Mouse (Mus musculus): ENCODE measurements around the gene Cog1.

GRCm38 (mm10) chr11:113716132-113716531 is 67.2 kb downstream of the Cog1 start:
- TF ChIP-seq CHD1 (IDR thresholded peaks at IDR 0.05; ENCODE audit: low read depth, low read length) (no peak), POLR2AphosphoS2 (IDR thresholded peaks at IDR 0.05; ENCODE audit: low read length) (no peak), KAT2A (conservative IDR thresholded peaks at IDR 0.05; ENCODE audit: low read depth, low read length) (no peak), POLR2A (IDR thresholded peaks at IDR 0.05; ENCODE audit: control insufficient read depth in 1 of 2, insufficient read depth in 1 of 2, low read depth in 1 of 2, low read length in 2 of 2, poor library complexity in 1 of 2) (no peak), CTCF (IDR thresholded peaks at IDR 0.05 in 2 of 3, conservative IDR thresholded peaks at IDR 0.05 in 1 of 3; ENCODE audit: control insufficient read depth in 1 of 3, insufficient read depth in 1 of 3, low read depth in 2 of 3, low read length in 3 of 3, poor library complexity in 1 of 3, severe bottlenecking in 1 of 3) (no peak), ZKSCAN1 (IDR thresholded peaks at IDR 0.05; ENCODE audit: low read depth, low read length) (no peak), MYB (IDR thresholded peaks at IDR 0.05; ENCODE audit: low read depth, low read length) (no peak), MAZ (IDR thresholded peaks at IDR 0.05; ENCODE audit: low read depth, low read length) (no peak), TAL1 (IDR thresholded peaks at IDR 0.05; ENCODE audit: low read length) (no peak), TCF12 (IDR thresholded peaks at IDR 0.05; ENCODE audit: low read depth, low read length) (no peak), EP300 (IDR thresholded peaks at IDR 0.05; ENCODE audit: low read depth in 1 of 2, low read length in 2 of 2) (no peak), GATA1 (IDR thresholded peaks at IDR 0.05; ENCODE audit: low read depth, low read length) (no peak), CHD2 (IDR thresholded peaks at IDR 0.05; ENCODE audit: low read length) (no peak), SIN3A (IDR thresholded peaks at IDR 0.05; ENCODE audit: low read length) (no peak)

Measured in MEL (cell line).